In the genomic region with DNA sequence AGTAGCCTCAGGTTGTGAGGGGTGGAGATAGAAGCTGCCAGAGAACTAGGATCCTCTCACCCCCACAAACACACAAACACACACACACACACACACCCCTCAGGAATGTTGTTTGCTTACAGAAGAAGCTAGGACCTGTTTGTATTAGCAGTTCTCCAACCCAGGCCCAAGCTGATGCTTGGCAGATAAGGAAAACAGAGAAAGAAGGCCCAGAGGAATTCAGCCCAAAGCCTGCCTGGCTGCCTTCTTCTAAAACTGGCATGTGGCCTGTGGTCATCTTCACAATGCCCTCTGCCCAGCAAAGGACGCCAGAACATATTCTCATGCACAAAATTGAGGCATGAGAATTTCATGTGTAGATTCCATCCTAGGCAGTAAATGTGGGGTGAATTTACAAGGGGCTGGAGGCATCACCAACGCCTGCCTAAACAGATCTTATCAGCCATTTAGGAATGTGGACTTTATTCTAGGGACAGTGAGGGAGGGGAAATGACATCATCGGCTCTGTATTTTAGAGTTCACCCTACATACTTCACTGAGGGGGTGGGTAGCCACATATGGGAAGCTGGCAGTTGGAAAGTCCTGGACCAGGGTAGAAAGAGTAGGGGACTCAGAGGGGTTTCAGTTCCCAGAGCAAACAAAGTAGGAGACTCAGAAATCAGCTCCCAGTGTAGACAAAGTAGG, we compare ENCODE assay signal across 8 mouse cellular contexts. TPM values are rescaled to one million over a fixed set of nuclear protein-coding genes. Genes with fewer than 3 reads are reported as not detected.
DNase-seq lines count a peak whose midpoint lies in the region; ATAC-seq and TF ChIP-seq lines count a peak whose summit lies in the region.

No protein-coding gene starts in this region.

- H3K27ac ChIP-seq in heart, embryonic 12.5 days (ENCODE audit: poor library complexity, severe bottlenecking) = peak overlapping the region; percentile 94
- peak overlapping the region; percentile 35; the same call in 1 of the 2 replicates for H3K27ac ChIP-seq in thymus, adult 2 months (ENCODE audit: control insufficient read depth, insufficient read depth, low read length)
- peak overlapping the region; percentile 67; the same call in 1 of the 2 replicates for H3K27ac ChIP-seq in limb, embryonic 13.5 days
- H3K27ac ChIP-seq in stomach, postnatal 0 days (replicated peaks) = peak overlapping the region; percentile 95

- no peak for TF ChIP-seq EP300 in stomach, postnatal 0 days (optimal IDR thresholded peaks at IDR 0.05)

- no peaks in the 10 kb centered on the region for H3K9me3 ChIP-seq in heart, embryonic 12.5 days (replicated peaks)
- no peaks in the 10 kb centered on the region for H3K9me3 ChIP-seq in limb, embryonic 13.5 days
- no peaks in the 10 kb centered on the region for H3K9me3 ChIP-seq in stomach, postnatal 0 days (ENCODE audit: control insufficient read depth, low read length)

- no peak for TF ChIP-seq POLR2A in thymus, adult 2 months (IDR thresholded peaks at IDR 0.05; ENCODE audit: control insufficient read depth, extremely low read depth, insufficient read depth, low read length, poor library complexity)

- TF ChIP-seq CTCF in thymus, adult 2 months (IDR thresholded peaks at IDR 0.05; ENCODE audit: borderline replicate concordance, control insufficient read depth, extremely low read depth, insufficient read depth, low read length, poor library complexity) = no peak
- TF ChIP-seq CTCF in stomach, postnatal 0 days (IDR thresholded peaks at IDR 0.05; ENCODE audit: low read depth) = no peak

- H3K4me1 ChIP-seq in heart, embryonic 12.5 days (replicated peaks) = peaks cover 98% of the 10 kb centered on the region
- H3K4me1 ChIP-seq in thymus, adult 2 months (replicated peaks; ENCODE audit: control insufficient read depth, insufficient read depth, low read length) = peaks cover 73% of the 10 kb centered on the region
- peaks cover 83% of the 10 kb centered on the region for H3K4me1 ChIP-seq in limb, embryonic 13.5 days
- H3K4me1 ChIP-seq in stomach, postnatal 0 days (replicated peaks; ENCODE audit: control insufficient read depth, insufficient read depth) = peaks cover 42% of the 10 kb centered on the region

- no peak for ATAC-seq in heart, embryonic 12.5 days (ENCODE audit: insufficient number of reproducible peaks, low FRiP score)
- ATAC-seq in limb, embryonic 13.5 days (ENCODE audit: low FRiP score, low read depth) = no peak
- no peak for ATAC-seq in stomach, postnatal 0 days (ENCODE audit: low FRiP score, low TSS enrichment)

- H3K36me3 ChIP-seq in heart, embryonic 12.5 days = no peaks in the 10 kb centered on the region
- H3K36me3 ChIP-seq in thymus, adult 2 months (ENCODE audit: control insufficient read depth, insufficient read depth, low read length) = peaks cover 10% of the 10 kb centered on the region; the same call in 1 of the 2 replicates
- no peaks in the 10 kb centered on the region for H3K36me3 ChIP-seq in limb, embryonic 13.5 days
- H3K36me3 ChIP-seq in stomach, postnatal 0 days (ENCODE audit: control insufficient read depth, insufficient read depth, low read length) = no peaks in the 10 kb centered on the region; the same call in 1 of the 2 replicates

- no peak overlapping the region for H3K4me3 ChIP-seq in heart, embryonic 12.5 days
- H3K4me3 ChIP-seq in thymus, adult 2 months (ENCODE audit: control insufficient read depth, insufficient read depth, low read length) = no peak overlapping the region
- H3K4me3 ChIP-seq in limb, embryonic 13.5 days = no peak overlapping the region
- H3K4me3 ChIP-seq in stomach, postnatal 0 days (ENCODE audit: low read depth, low read length) = no peak overlapping the region

- 12% methylated on average over 3 of the region's 3 CpGs for WGBS in heart, embryonic 12.5 days
- WGBS in thymus, adult 2 months = 59% methylated on average over 3 of the region's 3 CpGs
- 29% methylated on average over 3 of the region's 3 CpGs for WGBS in limb, embryonic 13.5 days
- WGBS in stomach, postnatal 0 days = 10% methylated on average over 3 of the region's 3 CpGs

- H3K27me3 ChIP-seq in heart, embryonic 12.5 days (replicated peaks) = no peaks in the 10 kb centered on the region
- no peaks in the 10 kb centered on the region for H3K27me3 ChIP-seq in thymus, adult 2 months (ENCODE audit: control insufficient read depth, insufficient read depth, low read length)
- H3K27me3 ChIP-seq in limb, embryonic 13.5 days = no peaks in the 10 kb centered on the region
- no peaks in the 10 kb centered on the region for H3K27me3 ChIP-seq in stomach, postnatal 0 days (ENCODE audit: control insufficient read depth, insufficient read depth, low read length)

- H3K9ac ChIP-seq in heart, embryonic 12.5 days = peak overlapping the region; percentile 58
- no peak overlapping the region; the same call in 1 of the 2 replicates for H3K9ac ChIP-seq in limb, embryonic 13.5 days
- H3K9ac ChIP-seq in stomach, postnatal 0 days (ENCODE audit: low read length) = peak overlapping the region; percentile 50

- no peak for DNase-seq in heart, adult 9 months (ENCODE audit: low spot score in 2 of 2)
- DNase-seq in thymus, adult 2 months = no peak
- no peak for DNase-seq in thymus, postnatal 10 days (ENCODE audit: low spot score in 2 of 2)
- no peak for DNase-seq in stomach, postnatal 0 days (ENCODE audit: low spot score)
- no peak for DNase-seq in urinary bladder, adult 2 months (ENCODE audit: low spot score)
- DNase-seq in thymus, postnatal 0 days (ENCODE audit: low spot score) = no peak

- H3K4me2 ChIP-seq in heart, embryonic 12.5 days = peak overlapping the region; percentile 25
- 0 out of 2 replicates have a peak overlapping the region, but pooled peaks have one; percentile 19 for H3K4me2 ChIP-seq in limb, embryonic 13.5 days (replicated peaks)
- peak overlapping the region; percentile 5; the same call in 1 of the 2 replicates for H3K4me2 ChIP-seq in stomach, postnatal 0 days (replicated peaks; ENCODE audit: low read depth)

RNA-seq across cellular contexts. Expression of a gene that starts 21.4 kb away (rescaled TPM):
- polyA plus RNA-seq in heart, embryonic 12.5 days (2016; fragmentation: Nextera tagmentation; extraction: Ambion mirVana) = 41.9 and 42.0 TPM in 2 replicates
- polyA plus RNA-seq in thymus, adult 2 months (2012; rRNA removed) = 167 and 193 TPM in 2 replicates
- 34.1 and 38.1 TPM in 2 replicates for polyA plus RNA-seq in limb, embryonic 13.5 days (2015; fragmentation: Nextera tagmentation; extraction: Ambion mirVana)
- polyA plus RNA-seq in stomach, postnatal 0 days (2015; fragmentation: Nextera tagmentation; extraction: Ambion mirVana) = 27.9 and 32.9 TPM in 2 replicates
- polyA plus RNA-seq in urinary bladder, adult 2 months (2012; rRNA removed) = 95.0 and 151 TPM in 2 replicates
- 62.3 and 71.0 TPM in 2 replicates for polyA plus RNA-seq in thymus, postnatal 0 days (2015; fragmentation: Nextera tagmentation; extraction: Ambion mirVana)

Comparison
In these comparisons a context has a peak if more than half of its experiments do, and no peak if none do; other contexts are left out.
1. H3K27ac ChIP-seq: peak in every context shown above with its lines; median percentile 95 in stomach, postnatal 0 days; 94 in heart, embryonic 12.5 days; 67 in limb, embryonic 13.5 days; 35 in thymus, adult 2 months.